Mouse (Mus musculus) thymus, adult 2 months (tissue): ENCODE data around the gene Rims1. TPM values are rescaled to one million over a fixed set of nuclear protein-coding genes. Genes with fewer than 3 reads are reported as not detected.

Experiments used
- DNase-seq: peaks from one replicate; pipeline ENCODE4 v3.0.0; 2021
- H3K27ac ChIP-seq: fragments of 200-500 bp; 2 replicates; pipeline ENCODE4 v1.5.1; 2012; ENCODE audit warnings: low read length, control low read depth; ENCODE audit not compliant: control insufficient read depth, insufficient read depth
- H3K27me3 ChIP-seq: fragments of 200-500 bp; 2 replicates; pipeline ENCODE4 v1.6.1; 2012; ENCODE audit warnings: mild to moderate bottlenecking, low read length, moderate library complexity, mixed read lengths; ENCODE audit not compliant: control insufficient read depth, insufficient read depth
- H3K36me3 ChIP-seq: fragments of 200-500 bp; 2 replicates; pipeline ENCODE4 v1.6.1; 2012; ENCODE audit warnings: mild to moderate bottlenecking, low read length, moderate library complexity; ENCODE audit not compliant: control insufficient read depth, insufficient read depth
- H3K4me1 ChIP-seq: fragments of 200-500 bp; replicated peaks from 2 replicates; pipeline ENCODE4 v1.6.1; 2012; ENCODE audit warnings: low read length; ENCODE audit not compliant: control insufficient read depth, insufficient read depth
- H3K4me3 ChIP-seq: fragments of 200-500 bp; 2 replicates; pipeline ENCODE4 v1.5.1; 2012; ENCODE audit warnings: mild to moderate bottlenecking, low read length, control low read depth, moderate library complexity; ENCODE audit not compliant: control insufficient read depth, insufficient read depth
- CTCF ChIP-seq: fragments of 200-500 bp; IDR thresholded peaks from 2 replicates; pipeline ENCODE4 v1.5.1; 2012; ENCODE audit warnings: mild to moderate bottlenecking, control low read depth, low read length, moderate library complexity, borderline replicate concordance; ENCODE audit not compliant: control insufficient read depth, poor library complexity, insufficient read depth; ENCODE audit errors: extremely low read depth
- POLR2A ChIP-seq: fragments of 200-500 bp; IDR thresholded peaks from 2 replicates; pipeline ENCODE4 v1.6.1; 2012; ENCODE audit warnings: mild to moderate bottlenecking, low read length, control low read depth, moderate library complexity; ENCODE audit not compliant: control insufficient read depth, poor library complexity, insufficient read depth; ENCODE audit errors: extremely low read depth
- WGBS: fragments of 180-500 bp; shearing (Covaris S2); methylation state at CpG from one replicate; pipeline ENCODE4 v1.1.7; 2018; 5-methylcytosine and 5-hydroxymethylcytosine counted together
- polyA plus RNA-seq: library from polyadenylated mRNA; depleted of rRNA; stranded (reverse); fragments of >200 nt; gene quantifications from 2 replicates; pipeline ENCODE4 v1.2.3, GENCODE M21; 2012

Gene Rims1
- polyA plus RNA-seq, 1 experiment: not detected

- no peak for DNase-seq
- H3K4me1 ChIP-seq: no peaks in the 10 kb centered on the region
- 83% methylated on average over 3 of the region's 3 CpGs for WGBS
- H3K27ac ChIP-seq: no peak overlapping the region
- TF ChIP-seq POLR2A (no peak), CTCF (no peak)
- H3K27me3 ChIP-seq: no peaks in the 10 kb centered on the region
- H3K4me3 ChIP-seq: no peak overlapping the region
- no peaks in the 10 kb centered on the region for H3K36me3 ChIP-seq
Measured at GRCm38 (mm10) chr1:22613609-22614008, 192.2 kb downstream of the Rims1 start.

- TF ChIP-seq CTCF (no peak), POLR2A (no peak)
- Histone ChIP-seq H3K36me3 (no peaks in the 10 kb centered on the region), H3K4me1 (no peaks in the 10 kb centered on the region), H3K27me3 (no peaks in the 10 kb centered on the region), H3K27ac (no peak overlapping the region), H3K4me3 (no peak overlapping the region)
- DNase-seq: no peak
- WGBS: 78% methylated on average over 18 of the region's 18 CpGs
Measured at GRCm38 (mm10) chr1:22604329-22605044, 201.3 kb downstream of the Rims1 start.

GRCm38 (mm10) chr1:22596197-22596596, 209.6 kb downstream of the Rims1 start:
- Histone ChIP-seq H3K4me1 (no peaks in the 10 kb centered on the region), H3K27ac (no peak overlapping the region), H3K36me3 (no peaks in the 10 kb centered on the region), H3K4me3 (no peak overlapping the region), H3K27me3 (no peaks in the 10 kb centered on the region)
- WGBS: 92% methylated on average over 12 of the region's 12 CpGs
- TF ChIP-seq CTCF (no peak), POLR2A (no peak)
- DNase-seq: no peak

- no peak for TF ChIP-seq POLR2A
- no peak for TF ChIP-seq CTCF
- H3K36me3 ChIP-seq: no peaks in the 10 kb centered on the region
- no peaks in the 10 kb centered on the region for H3K4me1 ChIP-seq
- no peak overlapping the region for H3K4me3 ChIP-seq
- H3K27ac ChIP-seq: no peak overlapping the region
- no peak for DNase-seq
- H3K27me3 ChIP-seq: no peaks in the 10 kb centered on the region
Measured at GRCm38 (mm10) chr1:22594841-22595240, 211.0 kb downstream of the Rims1 start.

- Histone ChIP-seq H3K27ac (no peak overlapping the region), H3K4me1 (no peaks in the 10 kb centered on the region), H3K36me3 (no peaks in the 10 kb centered on the region), H3K4me3 (no peak overlapping the region), H3K27me3 (no peaks in the 10 kb centered on the region)
- 85% methylated on average over 7 of the region's 7 CpGs for WGBS
- no peak for DNase-seq
- TF ChIP-seq POLR2A: no peak
Measured at GRCm38 (mm10) chr1:22587859-22588383, 217.9 kb downstream of the Rims1 start.

GRCm38 (mm10) chr1:22585560-22585959, 220.2 kb downstream of the Rims1 start:
- DNase-seq: no peak
- H3K4me1 ChIP-seq: no peaks in the 10 kb centered on the region
- 91% methylated on average over 3 of the region's 3 CpGs for WGBS
- H3K27me3 ChIP-seq: no peaks in the 10 kb centered on the region
- H3K27ac ChIP-seq: no peak overlapping the region
- no peaks in the 10 kb centered on the region for H3K36me3 ChIP-seq
- TF ChIP-seq CTCF: no peak
- H3K4me3 ChIP-seq: no peak overlapping the region

GRCm38 (mm10) chr1:22579470-22579869, 226.3 kb downstream of the Rims1 start:
- no peaks in the 10 kb centered on the region for H3K4me1 ChIP-seq
- no peaks in the 10 kb centered on the region for H3K27me3 ChIP-seq
- no peak for DNase-seq
- H3K36me3 ChIP-seq: no peaks in the 10 kb centered on the region
- no peak overlapping the region for H3K4me3 ChIP-seq
- 88% methylated on average over 3 of the region's 3 CpGs for WGBS
- TF ChIP-seq CTCF (no peak), POLR2A (no peak)
- no peak overlapping the region for H3K27ac ChIP-seq
